Mouse (Mus musculus) spleen, adult 18-20 months (tissue): Measurements from ENCODE around the gene Trim65.
"Not testable (repeated sequence)": the region's sequence is repeated elsewhere in the genome, so short reads cannot be mapped to it uniquely, and the experiment has no call there.

ENCODE experiments used
- DNase-seq, 2 experiments: peaks; one replicate each; pipeline ENCODE4 v3.0.0; 2022; ENCODE audit warnings: mixed read lengths in 2 of 2

The Trim65 gene

DNA sequence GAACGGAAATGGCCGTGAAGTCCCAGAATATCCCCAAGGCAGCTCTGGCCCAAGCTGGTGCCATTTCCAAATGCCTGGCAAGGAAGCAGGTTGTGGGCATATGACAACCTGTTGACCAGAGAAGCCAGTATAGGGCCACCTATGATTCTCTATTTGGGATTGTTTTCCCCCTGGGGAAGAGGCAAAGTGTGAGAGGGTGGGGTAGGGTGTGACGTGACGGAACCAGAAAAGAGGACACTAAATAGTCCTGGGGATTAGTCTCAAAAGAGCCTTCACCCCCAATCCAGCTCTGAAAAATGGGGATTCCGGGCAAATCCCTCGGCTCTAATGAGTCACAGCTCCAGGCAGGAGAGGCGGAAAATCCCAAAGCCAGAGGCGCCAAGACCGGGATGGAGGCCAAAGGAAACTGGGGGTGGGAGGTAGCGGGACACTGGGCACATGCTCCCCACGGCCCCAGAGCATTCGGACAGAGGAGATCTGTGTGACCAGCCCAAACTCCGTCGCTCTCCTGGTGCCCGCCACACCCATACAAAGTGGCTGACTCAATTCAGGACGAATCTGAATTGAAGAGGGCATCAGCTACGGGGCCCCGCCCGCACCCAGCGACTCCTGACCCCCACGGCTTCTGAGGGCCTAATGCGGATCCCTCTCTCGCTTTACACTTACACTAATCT is 22.3 kb downstream of the Trim65 start:
- no peak for DNase-seq

DNA sequence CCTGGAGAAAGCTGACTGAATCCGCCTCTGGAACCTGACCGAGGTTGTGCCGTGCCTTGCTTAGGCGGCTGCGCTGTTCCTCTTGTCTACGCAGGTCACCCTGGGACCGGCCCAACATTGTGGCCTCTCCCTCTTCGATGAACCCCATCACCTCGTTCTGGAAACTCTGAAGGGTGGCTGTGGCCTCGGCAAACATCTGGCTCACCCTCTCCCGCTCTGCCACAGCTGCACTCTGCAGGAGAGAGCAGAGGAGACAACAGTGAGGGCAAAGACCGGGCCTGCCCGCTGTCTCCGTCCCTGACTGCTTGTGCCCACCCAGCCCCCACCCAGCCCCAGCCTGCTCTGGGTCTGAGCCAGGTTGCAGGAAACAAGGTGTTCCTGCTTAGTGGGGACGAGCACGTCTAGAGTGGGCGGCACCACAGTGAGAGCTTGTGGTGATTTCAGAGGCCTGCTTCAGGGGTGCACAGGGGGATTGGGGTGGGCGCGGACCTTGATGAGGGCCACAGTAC is 23.1 kb downstream of the Trim65 start:
- no peak for DNase-seq

GRCm38 (mm10) chr11:116106963-116107776 is 23.8 kb downstream of the Trim65 start:
- no peak for DNase-seq

DNA sequence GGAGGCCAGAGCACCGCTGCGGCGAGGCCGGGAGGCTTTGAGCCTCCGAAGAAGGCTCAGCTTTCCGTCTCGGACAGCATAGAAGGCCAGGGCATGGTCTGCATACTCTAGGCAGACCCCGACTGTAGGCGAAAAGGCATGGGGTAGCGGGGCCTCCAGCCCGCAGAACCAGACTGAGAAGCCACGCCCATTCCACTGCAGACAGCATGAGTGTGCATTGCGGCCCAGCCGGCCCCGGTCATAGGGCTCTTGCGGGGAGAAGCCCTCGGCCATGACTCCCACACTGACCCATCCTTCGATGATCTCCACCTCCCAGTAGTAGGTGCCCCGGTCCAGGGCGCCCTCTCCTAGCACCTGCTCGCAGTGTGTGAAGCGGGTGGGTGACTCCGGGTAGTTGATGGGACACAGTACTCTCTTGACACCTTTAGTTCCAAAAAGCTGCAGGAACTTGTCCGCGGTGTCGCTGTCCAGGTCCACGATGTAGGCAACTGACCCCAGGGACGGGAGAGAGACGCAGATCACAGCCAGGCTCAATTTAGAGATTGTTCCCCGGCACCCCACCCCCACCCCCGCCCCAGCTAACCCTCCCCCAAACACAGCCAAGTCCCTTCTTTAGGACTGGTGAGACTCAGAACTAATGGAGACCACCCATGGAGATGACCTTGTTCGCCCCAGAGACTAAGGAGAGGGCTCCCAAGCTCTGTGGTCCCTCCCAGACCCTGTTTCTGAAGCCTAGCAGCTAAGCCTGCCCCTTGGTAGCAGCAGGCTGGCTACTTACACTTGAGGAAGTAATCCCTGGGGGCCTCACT is 24.6 kb downstream of the Trim65 start:
- no peak for DNase-seq

DNA sequence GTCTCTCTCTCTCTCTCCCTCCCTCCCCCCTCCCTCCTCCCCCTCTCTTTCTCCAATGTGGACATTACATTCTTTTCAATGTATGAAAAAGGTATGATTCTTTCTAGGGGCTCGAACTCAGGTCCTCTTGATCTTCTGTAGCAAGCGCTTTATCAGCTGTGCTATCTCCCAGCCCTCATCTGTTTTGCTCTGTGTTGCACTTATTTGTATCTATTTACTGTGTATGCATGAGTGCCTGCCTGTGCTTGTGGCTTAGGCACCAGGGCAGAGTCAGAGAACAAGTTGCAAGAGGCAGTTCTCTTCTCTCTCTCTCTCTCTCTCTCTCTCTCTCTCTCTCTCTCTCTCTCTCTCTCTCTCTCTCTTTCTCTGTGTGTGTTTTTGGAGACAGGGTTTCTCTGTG is 25.9 kb downstream of the Trim65 start:
- no peak for DNase-seq

DNA sequence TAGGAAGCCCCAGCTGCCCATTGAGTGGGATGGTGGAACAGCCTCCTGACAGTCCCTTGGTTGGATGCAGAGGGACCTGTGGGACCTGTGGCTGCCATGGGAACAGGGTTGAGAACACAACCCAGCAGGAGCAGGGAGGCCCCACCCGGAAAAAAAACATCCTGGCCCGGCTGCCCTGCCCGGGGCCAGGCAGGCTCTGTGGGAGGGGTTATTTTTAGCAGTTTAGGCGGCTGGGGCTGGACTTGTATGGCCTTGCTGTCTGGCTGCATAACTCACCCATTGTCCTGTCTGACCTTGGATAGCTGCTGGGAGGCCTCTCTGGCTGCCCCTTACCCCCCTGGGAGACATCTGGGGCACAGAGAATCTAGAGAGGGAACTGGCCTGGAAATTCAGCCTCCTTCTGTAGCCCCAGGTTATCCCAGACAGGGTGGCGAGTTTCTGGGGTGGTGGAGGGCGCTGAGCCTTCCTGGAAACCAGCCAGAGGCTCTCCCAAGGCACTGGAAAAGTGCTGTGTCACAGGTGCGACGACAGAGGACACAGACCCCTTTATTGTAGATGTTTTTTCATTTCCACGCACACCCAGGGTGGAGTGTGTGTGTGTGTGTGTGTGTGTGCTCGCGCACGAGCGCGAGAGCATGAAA is 26.8 kb downstream of the Trim65 start:
- DNase-seq: no peak

DNA sequence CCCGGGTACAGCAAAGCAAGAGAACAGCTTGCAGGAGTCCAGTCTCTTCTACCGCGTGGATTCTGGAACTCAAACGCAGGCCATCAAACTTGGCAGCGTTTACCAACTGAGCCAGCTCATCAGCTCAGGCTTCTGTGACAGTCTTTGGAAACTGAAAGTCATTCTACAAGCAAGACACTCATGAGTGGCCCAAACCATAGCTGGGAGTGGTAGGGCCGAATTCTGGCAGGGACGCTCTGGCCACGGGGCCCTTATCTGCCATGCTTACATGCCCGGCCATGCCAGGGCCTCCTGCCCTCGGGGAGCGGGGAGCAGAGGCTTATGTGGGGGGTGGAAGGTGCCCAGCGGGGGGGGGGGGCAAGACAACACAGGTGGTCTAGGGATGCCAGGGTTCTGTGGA is 27.4 kb downstream of the Trim65 start:
- DNase-seq: no peak

DNA sequence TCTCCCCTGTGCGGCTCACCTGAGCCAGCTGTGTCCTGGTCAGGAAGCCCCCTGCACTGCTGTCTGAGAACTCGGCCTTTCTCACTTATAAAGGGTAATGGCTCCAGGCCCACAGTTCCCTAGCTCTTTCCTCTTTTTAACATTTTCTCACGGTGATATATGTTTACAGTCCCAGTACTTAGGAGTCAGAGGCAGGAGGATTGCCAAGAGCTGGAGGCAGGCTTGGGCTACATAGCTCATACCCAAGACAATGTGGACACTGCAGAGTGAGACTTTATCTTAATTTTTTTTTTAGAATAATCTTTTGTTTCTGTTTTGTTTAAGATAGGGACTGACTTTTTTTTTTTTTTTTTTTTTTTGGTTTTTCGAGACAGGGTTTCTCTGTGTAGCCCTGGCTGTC is 28.5 kb downstream of the Trim65 start:
- no peak for DNase-seq

DNA sequence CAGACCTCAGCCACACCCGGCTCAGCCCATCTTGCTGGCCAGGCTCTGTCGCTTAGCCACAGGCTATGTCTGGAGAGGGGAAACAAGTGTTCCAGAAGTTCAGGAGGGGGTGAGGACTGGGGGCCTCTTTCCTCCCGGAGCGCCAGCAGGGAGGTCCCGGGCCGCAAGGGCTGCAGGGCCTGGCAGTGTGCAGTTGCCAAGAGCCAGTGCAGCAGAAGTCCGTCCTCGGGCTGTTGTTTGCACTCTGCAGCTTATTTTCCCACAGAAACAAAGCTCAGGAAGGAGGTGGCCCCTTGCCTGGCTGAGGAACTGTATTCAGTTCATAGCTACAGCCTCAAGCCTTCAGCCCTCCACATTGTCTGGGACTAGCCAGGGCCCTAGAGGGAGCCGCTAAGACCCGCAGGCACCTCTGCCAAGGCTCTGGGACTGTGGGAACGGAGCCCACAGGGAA is 29.0 kb downstream of the Trim65 start:
- DNase-seq: no peak

DNA sequence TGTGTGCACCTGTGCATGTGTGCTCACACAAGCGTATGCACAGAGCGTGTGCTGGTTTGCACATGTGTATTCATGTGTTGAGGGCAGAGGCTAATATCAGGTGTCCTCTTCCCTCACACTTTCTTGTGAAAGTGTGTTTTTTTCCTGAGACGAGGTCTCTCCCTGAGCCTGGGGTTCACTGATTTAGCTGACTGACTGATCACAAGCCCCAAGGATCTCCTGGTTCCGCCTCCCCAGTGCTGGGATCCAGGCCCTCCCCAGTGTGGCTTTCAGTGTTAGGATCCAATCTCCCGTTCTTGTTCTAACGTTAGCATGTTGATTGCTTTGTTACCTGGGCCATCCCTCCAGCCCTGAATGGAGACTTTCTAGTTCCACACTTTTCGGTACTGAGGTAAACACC is 30.1 kb downstream of the Trim65 start:
- DNase-seq: no peak

GRCm38 (mm10) chr11:116100385-116100784 is 30.5 kb downstream of the Trim65 start:
- DNase-seq: no peak

DNA sequence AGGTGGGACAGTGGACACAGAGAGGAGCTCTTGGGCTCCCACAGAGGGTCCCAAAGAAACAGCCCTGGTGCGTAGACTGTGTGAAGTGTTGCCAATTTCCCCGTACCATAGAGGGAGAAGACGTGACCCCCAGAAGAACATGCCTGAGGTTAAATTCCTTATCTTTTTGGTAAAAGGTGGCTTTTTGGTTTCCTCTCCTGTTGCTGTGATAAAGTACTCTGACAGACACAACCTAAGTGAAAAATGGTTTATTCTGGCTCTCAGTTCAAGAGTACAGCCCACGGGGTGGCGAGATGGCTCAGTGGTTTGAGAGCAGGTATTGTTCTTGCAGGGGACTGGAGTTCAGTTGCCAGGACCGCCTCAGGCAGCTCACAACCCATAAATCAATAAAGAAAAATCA is 31.5 kb downstream of the Trim65 start:
- no peak for DNase-seq

- no peak for DNase-seq
Measured at GRCm38 (mm10) chr11:116098711-116099460, 32.0 kb downstream of the Trim65 start.

DNA sequence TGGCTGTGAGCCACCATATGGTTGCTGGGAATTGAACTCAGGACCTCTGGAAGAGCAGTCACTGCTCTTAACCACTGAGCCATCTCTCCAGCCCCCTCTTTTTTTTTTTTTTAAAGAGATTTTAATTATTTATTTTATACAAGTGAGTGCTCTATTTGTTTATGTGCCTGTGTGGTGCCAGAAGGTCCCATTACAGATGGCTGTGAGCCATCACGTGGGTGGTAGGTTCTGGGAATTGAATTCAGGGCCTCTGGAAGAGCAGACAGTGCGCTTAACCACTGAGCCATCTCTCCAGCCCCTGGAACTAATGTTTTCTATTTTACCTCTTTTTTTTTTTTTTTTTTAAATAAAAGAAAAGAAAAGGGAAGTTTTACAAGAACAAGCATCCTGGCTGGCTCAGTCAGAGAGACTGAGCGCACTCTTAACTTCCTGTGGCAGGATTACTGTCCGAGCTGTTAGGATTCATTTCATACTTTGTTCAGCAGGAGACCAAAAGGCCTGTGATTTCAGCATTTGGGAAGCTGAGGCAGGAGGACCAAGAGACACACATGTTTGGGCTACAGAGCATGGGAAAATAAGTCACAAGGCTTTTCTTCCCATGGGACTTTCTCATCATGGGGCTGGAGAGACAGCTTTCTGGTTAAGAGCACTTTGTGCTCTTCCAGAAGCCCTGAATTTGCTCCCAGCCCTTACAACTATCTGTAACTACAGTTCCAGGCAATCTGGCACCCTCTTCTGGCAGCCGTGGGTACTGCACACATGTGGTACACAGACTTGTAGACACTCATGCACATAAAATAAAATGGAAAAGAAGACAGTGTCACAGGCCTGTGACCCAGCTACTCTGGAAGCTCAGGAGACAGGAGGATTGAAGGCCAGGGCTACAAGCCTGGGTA is 34.5 kb downstream of the Trim65 start:
- DNase-seq: no peak

- no peak for DNase-seq
Measured at GRCm38 (mm10) chr11:116095573-116095972, 35.4 kb downstream of the Trim65 start.

DNA sequence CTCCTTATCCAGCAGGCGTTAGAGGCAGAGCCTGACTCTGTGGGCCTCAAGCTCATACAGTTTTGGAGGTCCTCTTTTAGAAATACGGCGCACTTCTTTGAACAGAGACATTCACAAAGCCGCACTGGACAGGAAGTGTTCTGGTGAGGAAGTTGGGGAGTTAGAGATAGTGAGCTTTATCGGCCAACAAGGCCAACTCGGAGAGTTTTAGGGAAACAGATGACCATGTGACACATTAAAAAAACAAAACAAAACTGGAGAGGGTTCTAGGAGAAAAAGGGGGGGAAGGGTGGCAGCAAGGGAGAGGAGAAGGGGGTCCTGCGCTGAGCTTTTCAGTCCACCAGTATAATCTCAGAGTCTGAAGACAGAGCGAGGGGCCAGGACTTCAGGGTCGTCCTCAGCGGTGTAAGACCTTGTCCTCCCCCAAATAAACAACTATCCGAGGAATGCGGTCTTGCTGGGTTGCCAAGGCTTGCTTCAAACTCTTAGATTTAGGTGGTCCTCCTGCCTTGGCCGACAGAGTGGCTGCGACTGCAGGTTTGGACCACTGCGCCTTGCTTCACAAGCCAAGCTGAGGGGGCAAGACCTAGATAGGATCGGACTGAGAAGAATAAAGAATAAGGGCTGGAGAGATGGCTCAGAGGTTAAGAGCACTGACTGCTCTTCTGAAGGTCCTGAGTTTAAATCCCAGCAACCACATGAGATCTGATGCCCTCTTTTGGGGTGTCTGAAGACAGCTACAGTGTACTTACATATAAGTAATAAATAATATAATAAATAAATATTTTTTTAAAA is 37.0 kb downstream of the Trim65 start:
- DNase-seq: no peak

- DNase-seq: not testable (repeated sequence)
Measured at GRCm38 (mm10) chr11:116092959-116093358, 38.0 kb downstream of the Trim65 start.

GRCm38 (mm10) chr11:116091591-116091990 is 39.3 kb downstream of the Trim65 start:
- DNase-seq: no peak

GRCm38 (mm10) chr11:116089545-116089944 is 41.4 kb downstream of the Trim65 start:
- DNase-seq: no peak
